Mouse (Mus musculus) frontal cortex, adult (tissue): ENCODE measurements around the gene Timm23.
"Not testable (repeated sequence)": the region's sequence is repeated elsewhere in the genome, so short reads cannot be mapped to it uniquely, and the experiment has no call there.

Experiments
- ATAC-seq: cut with Nextera tagmentation; 2 replicates; pipeline ENCODE4 v1.9.2; 2017; ENCODE audit warnings: mild to moderate bottlenecking, moderate library complexity, mixed read lengths; ENCODE audit not compliant: low TSS enrichment

The Timm23 gene

DNA sequence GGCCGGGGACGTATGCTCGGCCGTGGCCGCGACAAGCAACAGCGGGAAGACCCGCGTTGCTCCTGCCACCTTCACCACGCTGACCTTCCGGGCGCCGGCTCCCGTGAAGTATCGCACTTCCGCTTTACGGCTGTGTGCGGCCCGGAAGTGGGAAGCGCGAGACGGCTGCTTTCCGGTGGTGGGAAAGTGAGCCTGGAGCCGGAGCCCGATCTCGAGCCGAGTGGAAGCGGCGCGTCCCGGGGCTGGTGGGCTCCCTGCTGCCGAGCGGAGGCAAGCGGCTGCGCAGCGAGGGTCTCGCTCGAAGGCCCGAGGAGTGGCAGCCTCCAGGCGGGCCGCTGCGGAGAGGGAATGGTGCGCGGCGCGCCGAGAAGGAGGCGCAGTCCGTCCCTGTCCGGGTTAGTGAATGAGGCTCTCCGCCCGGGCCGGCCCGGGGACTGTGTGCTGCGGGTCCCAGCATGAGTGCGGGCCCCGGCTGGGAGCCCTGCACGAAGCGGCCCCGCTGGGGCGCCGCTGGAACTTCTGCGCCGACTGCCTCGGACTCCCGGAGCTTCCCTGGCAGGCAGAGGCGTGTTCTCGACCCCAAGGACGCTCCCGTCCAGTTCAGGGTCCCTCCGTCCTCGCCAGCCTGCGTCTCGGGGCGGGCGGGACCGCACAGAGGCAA is at the start of gene Timm23, which contains the start of gene Parg:
Timm23 (minus strand) TSS at position 108 of the 661 bp plus-strand sequence.
Parg (plus strand) TSS at position 159 of the 661 bp plus-strand sequence.
- peak; percentile 99 for ATAC-seq

DNA sequence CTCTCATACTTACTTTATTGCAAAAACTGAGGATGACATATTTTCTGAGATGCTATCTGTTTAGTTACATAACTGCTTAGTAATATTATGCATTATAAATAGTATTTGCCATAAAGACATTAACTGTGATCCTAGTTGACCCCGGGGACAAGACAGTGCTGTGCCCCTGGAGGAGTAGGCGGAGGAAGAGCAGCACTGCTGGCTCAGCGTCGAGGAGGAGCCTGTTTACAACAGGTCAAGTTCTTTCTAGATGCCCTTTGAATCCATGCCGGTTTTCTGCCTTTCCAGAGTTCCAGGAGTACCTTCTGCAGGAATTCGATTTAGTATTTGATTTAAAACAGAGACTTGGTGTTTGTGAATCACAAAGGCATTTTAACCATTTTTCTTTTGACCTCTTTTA is 47.9 kb upstream of the Timm23 start:
- ATAC-seq: no peak

DNA sequence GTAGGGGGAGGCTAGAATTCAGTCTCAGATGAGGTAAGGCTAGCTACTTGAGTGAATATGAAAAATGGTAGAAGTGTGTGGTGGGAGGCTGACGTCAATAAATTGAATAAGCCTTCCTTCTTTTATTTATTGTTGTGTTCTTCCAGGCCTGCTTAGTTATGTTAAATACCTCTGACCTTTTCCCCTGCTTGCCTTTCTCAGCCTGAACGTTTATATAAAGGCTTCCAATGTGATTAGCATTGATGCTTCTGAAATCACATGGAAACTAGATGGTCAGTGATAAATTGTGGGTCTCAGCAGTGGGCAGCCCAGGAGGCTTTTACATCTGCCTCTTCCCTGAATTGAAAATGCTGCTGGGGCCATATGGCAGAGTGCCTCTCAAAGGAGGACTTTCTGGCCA is 44.3 kb upstream of the Timm23 start:
- ATAC-seq: no peak

DNA sequence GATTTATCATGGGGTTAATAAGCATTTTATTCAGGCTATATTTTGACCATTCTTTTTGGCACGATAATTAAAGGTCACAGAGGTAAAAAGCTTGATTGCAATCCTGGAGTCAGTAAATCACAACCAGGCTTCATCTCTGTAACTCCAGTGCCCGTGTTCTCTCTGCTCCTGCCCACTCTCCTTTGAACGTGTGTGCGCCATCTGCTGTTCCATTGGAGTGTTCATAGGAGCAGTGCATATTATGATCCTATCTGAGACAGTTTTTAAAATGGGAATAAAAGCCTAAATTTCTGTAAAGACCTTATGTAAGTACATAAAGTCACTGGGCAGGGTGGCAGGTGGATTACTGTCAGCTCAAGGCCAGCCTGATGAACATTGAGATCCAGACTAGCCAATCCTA is 40.7 kb upstream of the Timm23 start:
- ATAC-seq: peak; percentile 92

DNA sequence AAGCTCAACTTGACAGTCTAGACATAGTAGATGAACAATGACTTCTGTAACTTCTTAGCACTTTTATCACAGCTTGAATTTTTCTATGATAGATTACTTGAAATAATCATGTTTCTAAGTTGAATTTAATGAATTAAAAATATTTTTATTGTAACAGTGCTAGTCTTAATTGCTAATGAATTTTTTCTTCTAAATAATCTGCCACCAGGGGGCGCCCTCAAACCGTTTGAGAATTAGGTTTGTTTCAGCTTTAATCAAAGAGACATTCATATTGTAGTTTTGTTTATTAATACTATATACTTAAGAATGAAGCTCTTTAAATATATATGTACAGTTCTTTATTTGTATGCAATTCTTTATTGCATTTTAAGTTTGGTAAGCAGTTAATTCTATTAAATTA is 27.3 kb upstream of the Timm23 start:
- ATAC-seq: no peak

DNA sequence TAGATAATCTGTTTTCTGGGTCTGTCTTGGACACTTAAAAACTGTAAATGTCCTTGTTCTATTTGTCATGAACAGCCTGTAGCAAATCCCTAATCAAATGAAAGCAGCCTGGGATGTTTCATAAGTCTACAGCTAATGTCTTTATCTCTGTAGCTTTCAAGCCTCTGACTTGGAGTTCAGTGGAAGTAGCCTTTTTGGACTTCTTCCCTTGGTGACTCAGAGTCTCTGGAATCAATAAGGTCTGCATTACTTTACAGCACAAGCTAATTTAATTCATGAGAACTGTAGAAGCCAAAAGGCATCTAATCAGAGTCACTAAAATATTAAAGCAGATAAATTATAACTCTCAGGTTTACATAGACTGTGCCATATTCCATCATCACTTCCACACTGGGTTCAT is 24.9 kb upstream of the Timm23 start:
- ATAC-seq: no peak

DNA sequence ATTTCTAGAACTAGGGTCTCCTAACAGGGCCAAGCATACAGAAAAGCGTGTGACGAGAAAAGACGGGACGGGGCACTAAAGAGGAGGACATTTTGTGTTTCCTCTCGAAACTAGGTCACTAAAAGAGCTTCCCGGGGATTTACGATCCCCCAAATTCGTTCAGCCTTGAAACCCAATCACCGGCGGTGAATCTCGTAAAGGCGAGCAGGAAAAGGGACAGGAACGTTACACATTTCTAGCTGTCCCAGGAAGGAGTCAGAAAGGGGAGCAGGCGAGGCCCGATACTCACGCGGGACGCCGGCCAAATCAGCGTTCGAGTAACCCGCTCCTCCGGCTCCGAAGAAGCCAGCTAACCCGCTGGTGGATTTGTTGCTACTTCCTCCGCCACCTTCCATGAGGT is 344 bp downstream of the Timm23 start:
- no peak for ATAC-seq

DNA sequence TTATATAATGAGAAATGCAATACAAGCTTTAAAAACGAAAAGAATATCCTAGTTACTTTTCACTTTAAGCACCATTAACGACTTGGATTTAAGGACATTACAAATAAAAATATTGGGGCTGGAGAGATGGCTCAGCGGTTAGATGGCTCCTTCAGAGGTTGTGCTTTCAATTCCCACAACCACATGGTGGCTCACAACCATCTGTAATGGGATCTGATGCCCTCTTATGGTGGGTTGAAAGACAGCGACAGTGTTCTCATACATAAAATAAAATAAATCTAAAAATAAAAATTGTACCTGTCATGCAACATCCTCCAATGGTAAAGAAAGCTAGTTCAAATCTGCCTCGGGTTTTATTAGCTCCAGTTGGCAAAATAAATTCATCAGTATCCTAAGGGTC is 8.1 kb downstream of the Timm23 start:
- not testable (repeated sequence) for ATAC-seq

DNA sequence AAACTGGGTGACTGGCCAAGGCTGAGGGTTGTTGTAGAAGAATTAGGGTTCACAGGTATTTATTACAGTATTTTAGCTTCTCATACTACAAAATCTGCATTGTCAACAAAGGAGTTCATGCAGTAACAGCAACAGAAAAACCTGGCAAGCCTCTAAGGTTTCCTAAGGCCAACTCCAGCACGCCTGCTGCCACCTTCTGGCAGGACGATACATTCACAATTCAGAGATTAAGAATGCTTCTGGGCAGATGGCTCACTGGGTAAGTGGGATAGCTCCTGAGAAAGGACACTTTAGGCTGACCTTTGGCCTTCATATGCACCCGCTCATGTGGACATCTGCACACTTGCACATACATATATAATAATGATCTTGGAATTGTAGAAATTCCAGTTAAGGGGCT is 9.3 kb downstream of the Timm23 start:
- peak; percentile 59; the same call in 1 of the 2 replicates for ATAC-seq

DNA sequence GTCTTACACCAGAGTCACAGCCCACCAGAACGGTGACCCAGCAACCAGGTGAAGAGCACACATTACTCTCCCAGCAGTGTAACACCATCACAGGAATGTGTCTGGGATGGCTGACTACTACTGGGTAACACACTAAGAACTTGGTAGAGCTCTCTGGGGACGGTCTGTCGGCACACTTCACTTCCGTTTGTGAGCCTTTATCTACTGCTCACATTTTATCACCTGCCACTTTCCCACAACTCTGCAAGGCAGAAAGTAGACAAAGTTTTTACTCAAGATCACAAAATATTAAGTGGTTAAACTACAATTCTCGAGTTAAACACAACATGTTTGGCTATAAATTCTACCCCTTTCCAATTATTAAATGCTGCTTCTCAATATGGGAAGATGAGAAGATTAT is 9.8 kb downstream of the Timm23 start:
- no peak for ATAC-seq

DNA sequence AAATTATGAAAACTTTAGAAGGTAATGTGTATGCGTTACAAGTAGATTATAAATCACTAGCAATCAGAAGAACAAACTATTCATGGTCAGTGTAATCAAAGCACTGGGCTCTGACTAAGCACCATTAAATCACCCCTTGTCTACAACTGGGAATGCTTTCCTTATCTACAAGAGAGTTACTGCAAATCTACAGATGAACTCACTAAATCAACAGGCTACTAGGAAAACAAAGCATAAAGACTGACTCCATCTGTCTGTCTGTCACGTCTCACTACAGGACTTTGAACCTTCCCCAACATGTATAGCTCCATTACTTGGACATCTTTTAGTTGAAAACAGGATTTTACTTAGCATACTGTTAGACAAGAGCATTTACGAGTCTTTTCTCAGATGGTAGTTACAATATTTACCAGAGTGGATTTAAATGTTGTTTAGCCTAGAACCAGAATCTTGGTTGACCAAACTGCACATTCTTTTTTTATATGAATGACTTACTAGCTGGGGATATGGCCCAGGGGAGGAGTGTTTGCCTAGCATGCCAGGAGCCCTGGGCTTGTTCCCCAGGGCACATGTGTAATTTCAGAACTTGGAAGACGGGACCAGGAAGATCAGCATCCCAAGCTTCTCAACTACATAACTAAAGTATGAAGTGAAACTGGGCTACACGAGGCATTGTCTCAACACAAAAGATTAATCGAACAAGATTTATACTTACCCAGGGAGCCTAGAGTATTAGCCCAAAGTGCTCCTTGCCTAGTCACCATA is 10.9 kb downstream of the Timm23 start:
- ATAC-seq: no peak

DNA sequence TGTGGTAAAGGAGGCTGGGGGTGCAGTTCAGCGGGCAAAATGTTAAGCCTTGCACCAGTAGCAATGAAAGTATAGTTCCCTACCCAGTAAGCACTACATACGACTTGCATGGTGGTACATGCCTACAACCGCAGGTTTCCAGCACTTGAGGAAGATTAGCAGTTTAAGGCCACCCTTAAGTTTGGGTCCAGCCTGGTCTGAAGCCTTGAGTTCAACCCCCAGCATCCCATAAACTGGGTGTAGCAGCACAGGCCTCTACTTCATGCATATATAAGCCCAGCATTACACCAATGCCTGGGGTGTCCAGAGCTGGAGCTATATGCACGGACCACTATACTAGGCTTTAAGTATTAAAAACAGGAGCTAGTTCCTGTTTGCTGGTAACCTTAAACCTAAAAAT is 17.9 kb downstream of the Timm23 start:
- no peak for ATAC-seq

DNA sequence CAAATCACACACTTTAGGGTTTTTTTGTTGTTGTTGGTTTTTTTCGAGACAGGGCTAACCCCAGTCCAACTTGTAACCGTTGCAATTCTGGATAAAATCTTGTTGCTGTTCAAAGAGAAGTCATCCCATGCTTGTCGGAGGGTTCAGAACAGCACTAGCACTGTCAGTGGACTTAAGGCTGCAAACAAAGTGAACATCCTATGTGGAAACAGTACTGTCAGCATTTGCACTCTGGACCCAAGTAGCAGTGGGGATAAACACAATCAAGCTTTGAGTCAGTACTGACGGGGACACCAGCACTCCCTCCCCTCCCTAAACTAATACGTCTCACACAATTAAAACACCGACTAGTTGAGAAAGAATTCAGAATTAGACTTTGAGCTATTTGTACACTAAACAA is 20.8 kb downstream of the Timm23 start:
- ATAC-seq: no peak

DNA sequence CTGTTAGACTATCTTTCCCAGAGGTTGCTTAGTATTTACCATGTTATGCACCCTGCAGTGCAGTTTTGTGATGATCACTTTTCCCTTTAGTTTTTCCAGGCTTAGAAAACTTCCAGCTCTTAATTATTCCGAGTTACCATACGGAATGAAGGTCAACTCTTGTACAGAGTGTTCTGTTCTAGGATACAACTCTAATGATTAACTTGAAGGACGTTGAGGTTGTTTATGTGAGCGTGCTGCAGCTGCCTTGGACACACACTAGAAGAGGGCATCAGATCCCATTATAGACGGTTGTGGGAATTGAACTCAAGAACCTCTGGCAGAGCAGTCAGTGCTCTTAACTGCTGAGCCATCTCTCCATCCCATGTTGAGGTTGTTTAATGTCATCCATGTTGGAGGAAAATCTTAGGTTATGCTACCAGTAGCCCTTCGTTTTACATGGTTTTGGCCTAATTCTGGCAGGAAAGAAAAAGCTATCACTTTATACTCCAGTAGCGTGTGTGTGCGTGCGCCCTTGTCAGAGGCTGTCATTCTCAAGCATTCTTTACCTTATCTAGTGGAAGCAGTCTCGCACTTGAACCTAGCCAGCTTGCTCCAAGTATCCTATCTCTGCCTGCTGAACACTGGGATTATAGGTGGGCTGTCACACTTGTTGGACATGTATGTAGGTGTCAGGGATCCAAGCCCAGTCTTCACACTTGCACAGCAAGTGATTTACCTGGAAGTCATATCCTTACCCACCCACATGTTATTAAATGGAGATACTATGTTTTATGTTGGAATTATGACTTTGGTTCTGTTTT is 22.1 kb downstream of the Timm23 start:
- ATAC-seq: no peak

DNA sequence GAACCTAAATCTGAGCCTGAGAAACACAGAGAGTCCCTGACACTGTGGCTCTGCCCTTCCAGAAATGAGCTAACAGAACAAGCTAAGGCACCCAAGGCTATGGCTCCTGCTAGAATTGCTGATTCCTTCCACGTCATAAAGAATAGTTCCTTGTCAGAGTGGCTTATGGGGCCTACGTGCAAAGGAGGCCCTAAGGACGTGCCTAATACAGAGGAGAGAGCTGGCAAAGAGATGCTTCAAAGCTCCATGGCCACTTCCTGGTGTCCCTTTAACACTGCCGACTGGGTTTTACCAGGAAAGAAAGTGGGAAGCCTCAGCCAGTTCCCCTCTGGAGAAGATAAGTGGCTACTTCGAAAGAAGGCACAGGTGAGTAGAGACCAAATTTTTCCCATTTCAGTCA is 25.1 kb downstream of the Timm23 start:
- ATAC-seq: not testable (repeated sequence)

DNA sequence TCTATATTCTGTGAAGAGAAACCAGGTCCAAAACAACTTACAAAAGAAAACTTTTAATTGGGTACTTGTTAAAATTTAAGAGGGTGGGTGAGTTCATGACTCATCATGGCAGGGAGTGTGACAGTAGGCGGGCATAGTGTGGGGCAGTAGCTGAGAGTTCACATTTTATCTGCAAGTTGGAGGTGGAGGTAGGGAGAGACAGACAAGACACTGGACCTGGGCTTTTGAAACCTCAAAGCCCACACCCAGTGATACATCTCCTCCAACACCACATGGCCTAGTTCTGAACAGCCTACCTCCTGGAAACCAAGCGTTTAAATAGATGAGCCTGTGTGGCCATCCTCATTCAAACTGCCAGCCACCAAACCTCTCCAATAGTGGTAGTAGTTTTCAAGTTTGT is 26.4 kb downstream of the Timm23 start:
- ATAC-seq: peak; percentile 57; the same call in 1 of the 2 replicates

DNA sequence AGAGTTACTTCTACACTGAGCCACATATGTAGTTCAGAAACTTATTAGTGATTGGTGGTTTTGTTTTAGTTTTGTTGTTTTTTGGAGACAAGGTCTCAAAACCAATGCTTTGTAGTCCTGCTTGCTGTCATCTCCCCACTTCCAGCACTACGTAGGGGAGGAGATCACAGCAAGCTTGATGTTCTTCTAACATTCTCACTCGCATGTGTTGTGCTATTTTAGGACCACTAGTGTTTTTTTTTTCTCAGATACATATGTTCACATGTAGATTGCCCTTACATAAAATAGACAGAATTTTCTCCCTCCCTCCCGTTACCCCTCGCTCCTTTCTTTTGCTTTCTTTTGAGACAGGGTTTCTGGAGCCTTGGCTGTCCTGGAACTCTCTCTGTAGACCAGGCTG is 31.6 kb downstream of the Timm23 start:
- peak; percentile 71 for ATAC-seq

DNA sequence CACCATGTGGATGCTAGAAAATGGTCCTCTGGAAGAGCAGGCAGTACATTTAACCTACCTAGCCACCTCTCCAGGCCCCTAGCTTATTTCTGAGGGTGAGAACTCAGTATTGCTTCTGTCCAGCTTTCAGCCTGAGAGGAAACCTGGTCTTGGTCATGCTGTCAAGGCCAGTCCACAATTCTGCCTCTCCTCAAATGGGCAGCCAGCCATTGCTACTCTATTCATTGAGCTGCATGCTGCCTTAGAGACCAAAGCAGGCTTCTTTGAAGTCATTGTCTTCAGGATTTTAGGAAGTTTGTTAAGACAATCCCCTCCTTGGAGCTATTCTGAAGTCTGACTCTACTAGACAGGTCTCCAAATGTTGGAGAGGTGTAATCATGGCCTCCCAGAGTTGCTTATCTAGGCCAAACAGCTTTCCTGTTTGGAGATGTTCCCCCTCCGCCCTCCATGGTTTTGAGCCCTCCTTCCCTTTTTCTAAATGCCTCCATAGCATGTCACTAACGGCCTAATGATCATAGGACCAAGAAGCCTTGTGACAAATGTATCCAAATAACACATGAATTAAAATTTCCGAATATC is 33.0 kb downstream of the Timm23 start:
- no peak for ATAC-seq

DNA sequence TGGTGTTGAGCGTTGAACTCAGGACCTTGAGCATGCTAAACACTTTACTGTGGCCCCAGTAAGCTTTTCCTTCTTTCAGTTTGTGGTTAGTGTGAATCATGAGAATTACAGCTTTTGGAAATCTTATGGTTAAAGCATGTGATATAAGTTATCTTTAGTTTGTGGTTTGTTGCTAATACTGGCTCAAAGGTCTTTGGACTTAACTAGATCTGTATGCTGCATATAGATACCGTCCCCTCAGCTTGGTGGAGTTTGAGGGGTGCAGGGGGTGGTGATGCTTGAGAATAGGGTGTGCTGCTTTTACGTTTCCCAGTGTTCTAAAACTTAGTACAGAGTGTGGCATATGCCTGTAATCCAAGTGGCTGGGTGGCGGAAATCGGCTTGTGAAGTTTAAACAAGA is 34.4 kb downstream of the Timm23 start:
- ATAC-seq: no peak

DNA sequence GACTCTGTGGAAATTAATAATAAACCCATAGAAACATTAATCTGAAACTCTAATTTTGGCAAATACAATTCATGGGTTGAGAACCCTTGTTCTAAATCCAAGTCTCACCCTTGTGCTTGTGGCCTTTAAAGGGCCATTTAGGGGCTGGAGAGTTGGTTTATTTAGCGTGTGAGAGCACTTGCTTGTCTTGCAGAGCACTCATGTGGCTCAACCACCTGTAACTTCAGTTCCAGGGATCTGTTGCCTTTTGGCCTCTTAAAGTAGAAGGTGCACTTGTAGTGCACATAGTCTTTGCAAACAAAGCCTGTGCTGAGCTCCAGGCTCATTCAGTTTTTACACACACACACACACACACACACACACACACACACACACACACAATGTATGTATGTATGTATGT is 34.9 kb downstream of the Timm23 start:
- no peak for ATAC-seq

DNA sequence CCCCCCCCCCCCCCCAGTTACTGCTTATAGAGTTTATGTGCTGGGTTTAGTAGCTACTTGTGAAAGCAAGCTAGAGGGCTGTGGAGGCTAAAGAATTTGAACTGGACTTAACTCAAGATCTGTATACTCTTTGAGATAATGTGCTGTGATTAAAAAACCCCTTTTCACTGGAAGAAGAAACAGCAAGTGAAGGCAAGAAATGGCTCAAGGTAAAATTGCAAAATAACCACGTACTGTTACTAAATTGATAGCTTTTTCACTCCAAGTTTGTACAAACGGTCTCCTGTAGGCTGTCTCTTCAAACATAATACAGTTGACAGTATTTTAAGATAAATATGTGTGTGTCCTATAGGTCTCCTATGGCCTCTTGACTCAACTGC is 35.6 kb downstream of the Timm23 start:
- ATAC-seq: no peak
